Mouse (Mus musculus): ENCODE measurements around the gene Adamtsl3.

DNA sequence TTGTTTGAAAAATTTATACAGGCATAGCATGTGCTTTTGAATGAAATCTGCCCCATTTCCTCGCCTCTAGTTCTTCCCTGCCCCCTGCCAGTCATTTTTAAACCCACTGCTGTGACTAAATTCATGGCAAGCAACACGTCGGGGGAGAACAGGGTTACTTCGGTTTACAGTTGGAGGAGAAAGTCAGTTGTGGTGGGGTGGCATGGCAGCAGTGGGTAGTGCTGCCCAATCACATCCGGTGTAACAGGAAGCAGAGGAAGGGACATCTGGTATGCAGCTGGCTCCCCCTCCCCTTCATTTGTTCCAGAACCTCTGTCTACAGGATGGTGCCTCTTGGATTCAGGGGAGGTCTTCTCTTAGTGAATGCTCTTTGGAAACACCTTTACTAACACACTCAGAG, 25.6 kb downstream of the Adamtsl3 start:
- TF ChIP-seq CTCF (IDR thresholded peaks at IDR 0.05; ENCODE audit: control insufficient read depth, insufficient read depth, insufficient read length) (no peak), CEBPB (IDR thresholded peaks at IDR 0.05; ENCODE audit: low read depth) (no peak)

All from C2C12 (cell line).